Mouse (Mus musculus) cerebellum, postnatal 14 days (tissue): ENCODE results near the gene Bcar3.

Experiments
- DNase-seq, 2 experiments: peaks; one replicate each; pipeline ENCODE4 v3.0.0; 2021; ENCODE audit warnings: mixed read lengths in 2 of 2

Bcar3 gene

DNA sequence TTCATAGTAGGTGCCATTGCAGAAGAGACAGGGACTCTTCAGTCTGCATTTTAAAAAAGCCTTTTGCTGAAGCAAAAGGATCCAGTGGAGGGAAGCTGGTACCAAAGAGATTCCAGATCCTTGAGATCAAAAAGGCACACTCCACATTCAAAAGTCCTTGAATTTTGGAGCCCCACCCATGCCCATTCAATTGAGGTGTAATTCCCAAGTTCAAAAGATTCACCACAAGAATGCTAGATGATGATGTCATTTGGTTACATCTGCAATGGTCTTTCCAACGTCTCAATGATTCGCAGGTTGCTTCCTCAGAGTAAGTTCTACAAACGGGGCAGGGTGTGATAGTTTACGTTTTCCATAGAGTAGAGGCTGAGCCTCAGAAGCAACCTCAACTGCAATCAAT, 192.3 kb downstream of the Bcar3 start:
- no peak for DNase-seq

DNA sequence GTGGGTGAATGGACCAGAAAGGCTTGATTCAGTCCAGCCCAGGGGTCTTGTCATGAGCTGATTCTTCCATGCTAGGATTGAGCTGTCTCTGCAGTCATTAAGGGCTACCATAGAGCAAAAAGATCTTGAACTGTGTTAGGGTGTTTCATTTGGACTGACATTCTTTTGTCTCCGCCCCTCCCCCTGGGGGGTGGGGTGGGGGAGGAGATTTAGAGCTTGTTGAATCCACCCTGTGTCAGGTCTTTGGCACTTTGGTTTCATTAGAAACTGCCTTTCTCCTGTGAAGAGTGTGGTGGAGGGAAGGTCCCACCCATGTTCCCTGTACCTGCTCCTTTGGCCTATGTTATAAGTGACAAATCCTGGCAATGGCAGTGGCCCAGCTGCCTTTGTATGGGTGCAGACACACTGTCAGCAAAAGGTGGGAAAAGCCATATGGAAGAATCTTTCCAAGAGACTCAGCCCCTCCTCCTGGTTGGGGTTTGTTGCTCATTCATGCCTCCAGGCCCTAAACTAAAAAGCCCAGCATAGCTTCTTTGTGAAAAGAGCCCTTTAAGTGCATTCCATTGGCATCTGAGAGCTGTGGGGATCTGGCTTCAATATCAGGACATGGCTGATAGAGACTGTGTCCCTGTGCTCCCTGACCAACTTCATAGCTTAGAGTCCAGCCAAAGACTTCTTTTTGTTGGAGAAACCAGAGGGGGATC, 194.3 kb downstream of the Bcar3 start:
- no peak for DNase-seq

DNA sequence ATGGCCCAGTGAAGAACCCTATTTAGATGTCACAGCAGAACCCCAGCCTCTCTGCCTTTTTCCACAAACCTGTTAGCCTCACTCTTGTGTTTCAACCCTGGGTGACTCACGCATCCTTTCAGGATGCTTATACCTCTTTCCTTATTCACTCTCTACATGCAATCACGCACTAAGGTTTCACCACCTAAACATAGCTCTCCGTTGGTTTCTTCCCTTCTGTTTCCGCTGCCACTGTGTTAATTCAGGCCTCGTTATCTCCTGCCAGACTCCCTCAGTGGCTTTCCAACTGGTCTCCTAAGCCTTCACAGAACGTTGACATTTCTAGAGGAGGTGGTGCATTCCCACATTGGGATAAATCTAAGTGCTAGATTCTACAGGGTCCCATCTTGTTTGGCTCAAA, 196.6 kb downstream of the Bcar3 start:
- no peak for DNase-seq

DNA sequence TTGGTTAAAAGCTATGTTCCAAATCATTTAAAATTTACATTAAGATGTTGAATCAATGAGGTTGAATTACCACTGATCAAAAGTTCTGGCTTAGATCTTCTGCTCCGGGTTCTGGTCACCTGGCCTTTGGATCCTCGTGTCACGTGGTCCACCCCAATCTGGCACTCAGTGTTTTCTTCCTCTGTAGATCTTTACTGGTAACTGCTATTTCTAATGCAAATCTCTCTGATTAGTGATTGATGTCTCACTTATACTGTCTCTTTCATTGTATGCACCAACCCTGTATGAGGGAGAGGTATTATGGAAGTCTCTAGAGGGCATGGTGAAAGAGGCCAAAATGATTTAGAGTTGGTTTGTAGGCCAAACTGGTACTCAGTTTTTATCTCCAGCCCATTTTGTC, 198.1 kb downstream of the Bcar3 start:
- no peak for DNase-seq

GRCm38 (mm10) chr3:122492872-122493615, 199.1 kb downstream of the Bcar3 start:
- DNase-seq: no peak

DNA sequence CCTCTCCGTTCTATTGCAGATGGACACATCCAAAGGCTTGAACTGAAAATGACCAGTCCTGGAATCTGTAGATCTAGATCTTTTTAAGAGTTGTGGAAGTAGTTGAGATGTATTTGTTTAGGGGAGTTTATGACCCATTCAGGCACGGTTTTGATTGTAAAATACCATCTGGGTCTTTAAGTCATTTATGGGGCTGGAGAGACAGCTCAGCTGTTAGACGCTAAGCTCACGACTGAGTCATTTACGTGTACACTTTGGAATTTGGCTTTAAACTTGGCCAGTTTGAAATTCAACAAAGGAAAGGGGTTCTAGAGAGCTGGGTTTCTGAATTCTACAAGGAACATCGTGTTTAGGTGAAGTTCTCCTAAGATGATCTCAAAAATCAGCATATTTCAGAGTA, 200.8 kb downstream of the Bcar3 start:
- DNase-seq: no peak

GRCm38 (mm10) chr3:122497871-122498270, 203.9 kb downstream of the Bcar3 start:
- DNase-seq: no peak

DNA sequence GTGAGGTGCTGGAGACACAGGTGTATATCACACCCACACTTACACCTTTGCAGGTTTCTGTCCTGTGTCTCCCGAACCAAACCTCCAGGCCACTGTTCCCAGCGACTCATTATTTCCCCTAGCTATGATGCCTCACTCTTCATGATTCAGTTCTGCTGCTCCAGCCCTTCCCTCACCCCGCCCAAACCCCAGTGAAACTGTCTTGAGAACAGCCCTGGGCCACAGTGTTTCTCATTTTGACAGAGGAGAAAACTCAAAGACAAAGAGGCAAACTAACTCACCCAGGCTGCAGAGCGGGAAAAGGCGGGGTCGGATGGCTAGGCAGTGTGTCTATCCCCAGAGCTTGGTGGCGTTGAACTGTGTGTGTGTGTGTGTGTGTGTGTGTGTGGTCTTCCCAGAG, 204.6 kb downstream of the Bcar3 start:
- DNase-seq: no peak

DNA sequence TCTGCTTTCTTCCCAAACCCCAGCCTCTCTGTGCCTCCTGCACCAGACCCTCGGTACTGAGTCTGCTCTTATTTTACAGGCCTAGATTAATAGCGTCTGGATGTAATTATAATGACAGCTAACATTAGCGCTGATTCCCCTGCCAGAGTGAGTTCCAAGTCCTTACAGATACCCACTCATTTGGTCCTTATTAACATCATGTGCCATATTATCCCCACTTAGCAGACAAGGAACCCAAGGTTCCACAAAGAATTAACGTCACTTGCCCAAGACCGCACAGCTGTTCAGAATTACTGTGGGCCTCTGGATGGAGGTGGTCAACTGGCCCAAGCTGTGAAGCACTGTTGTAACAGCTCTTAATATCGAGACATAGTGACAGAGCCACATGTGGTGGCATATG, 205.7 kb downstream of the Bcar3 start:
- DNase-seq: no peak

GRCm38 (mm10) chr3:122500929-122501328, 207.0 kb downstream of the Bcar3 start:
- DNase-seq: no peak

DNA sequence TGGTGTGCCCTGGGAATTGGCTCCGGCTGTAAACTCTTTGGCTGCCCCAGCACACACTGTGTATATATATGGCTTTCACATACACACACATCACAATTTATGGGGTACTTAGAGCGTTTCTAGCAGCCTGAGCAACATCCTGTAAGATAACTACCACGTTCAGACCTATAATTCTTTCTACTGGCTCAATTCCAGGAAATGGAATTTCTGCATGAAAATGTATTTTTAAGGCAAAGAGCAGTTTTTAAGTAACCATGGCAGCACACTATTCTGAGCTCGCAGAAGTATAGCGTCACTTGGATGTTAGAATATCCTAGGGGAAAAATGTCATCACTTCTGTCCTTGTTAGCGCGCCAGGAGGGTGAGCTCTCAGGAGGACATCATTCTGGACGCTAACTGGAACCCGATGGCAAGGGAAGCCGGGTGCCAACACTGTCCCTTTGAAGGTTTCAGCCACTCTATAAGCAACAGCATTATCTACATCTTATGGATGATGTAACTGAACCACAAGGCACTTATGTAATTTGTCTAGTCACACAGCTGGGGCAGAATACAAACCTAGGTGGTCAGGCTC, 212.5 kb downstream of the Bcar3 start:
- DNase-seq: no peak

GRCm38 (mm10) chr3:122507826-122508225, 213.9 kb downstream of the Bcar3 start:
- DNase-seq: no peak

- peak; percentile 70 to 82 for DNase-seq
Observed at GRCm38 (mm10) chr3:122509084-122509483, 215.1 kb downstream of the Bcar3 start.

DNA sequence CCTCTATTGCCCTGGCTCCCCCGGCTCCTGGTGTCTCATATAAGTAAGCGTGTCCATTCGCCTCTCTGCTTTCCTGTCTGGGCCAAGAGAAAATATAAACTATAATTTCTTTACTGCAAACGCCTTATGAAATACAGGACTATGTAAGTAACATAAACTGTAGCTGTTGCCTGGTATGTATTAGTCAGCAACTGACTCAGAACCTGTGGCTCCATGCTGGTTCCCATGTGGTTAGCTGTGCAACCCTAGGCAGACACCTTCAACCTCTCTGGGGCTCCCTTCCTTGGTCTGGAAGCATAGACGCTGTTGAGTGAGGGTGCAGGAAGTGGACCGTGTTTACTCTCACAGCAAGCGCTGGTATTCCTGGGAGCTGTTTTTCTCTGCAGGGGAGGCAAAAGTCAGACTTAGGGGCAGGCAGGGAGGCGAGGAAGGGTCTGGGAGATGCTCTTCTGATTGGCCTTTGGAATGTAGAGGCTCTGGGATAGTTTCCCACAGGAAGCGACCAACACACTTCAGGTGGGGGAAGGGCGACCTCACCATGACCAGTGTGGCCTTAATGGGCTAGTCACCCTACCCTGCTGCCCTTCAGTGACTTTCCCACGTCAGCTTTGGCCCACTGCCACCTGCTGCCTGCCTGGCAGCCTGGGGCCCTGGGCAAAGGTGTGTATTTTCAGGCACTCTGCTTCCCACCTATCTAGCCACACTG, 215.8 kb downstream of the Bcar3 start:
- DNase-seq: peak in 1 of 2 experiments; percentile 31

DNA sequence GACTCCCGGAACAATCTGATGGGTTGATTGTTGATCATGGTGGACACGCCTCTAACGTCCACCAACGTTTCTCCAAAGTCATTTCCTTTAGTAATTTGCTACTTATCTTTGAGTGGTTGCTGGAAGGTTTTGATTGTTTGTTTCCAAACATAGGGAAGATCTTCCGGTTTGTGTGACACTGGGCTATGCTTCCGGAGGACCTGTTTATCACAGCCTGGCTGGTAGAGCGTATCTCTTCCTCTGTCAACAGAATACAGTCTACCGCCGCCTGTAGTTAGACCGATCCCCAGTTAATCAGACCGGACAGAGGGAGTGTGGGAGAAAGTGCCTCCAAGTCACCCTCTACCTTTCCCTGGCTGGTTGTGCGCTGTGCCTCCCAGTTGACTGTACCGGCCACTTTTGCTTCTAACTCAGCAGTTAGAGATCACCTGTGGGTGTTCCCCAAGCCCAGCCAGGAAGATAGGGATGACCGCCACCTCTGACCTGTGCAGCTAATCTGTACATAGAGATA, 216.4 kb downstream of the Bcar3 start:
- DNase-seq: no peak

DNA sequence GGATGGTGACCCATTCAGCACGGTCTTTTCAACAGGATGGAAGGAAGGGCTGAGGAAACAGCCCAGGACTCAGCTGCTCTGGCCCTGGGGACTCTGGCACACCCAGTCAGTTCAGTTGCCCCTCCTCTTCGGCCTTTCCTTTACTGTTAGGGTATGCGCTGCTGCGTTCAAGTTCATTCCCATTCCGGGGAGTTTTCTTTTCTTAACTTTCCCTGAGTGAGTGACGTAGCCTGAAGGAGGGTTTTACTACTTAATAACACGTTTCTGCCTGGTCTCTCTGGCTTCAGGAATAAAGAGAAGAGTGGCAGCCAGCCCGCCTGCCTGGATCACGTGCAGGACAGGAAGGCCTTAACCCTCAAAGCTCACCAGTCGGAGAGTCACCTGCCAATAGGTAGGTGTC, 217.0 kb downstream of the Bcar3 start:
- DNase-seq: no peak

DNA sequence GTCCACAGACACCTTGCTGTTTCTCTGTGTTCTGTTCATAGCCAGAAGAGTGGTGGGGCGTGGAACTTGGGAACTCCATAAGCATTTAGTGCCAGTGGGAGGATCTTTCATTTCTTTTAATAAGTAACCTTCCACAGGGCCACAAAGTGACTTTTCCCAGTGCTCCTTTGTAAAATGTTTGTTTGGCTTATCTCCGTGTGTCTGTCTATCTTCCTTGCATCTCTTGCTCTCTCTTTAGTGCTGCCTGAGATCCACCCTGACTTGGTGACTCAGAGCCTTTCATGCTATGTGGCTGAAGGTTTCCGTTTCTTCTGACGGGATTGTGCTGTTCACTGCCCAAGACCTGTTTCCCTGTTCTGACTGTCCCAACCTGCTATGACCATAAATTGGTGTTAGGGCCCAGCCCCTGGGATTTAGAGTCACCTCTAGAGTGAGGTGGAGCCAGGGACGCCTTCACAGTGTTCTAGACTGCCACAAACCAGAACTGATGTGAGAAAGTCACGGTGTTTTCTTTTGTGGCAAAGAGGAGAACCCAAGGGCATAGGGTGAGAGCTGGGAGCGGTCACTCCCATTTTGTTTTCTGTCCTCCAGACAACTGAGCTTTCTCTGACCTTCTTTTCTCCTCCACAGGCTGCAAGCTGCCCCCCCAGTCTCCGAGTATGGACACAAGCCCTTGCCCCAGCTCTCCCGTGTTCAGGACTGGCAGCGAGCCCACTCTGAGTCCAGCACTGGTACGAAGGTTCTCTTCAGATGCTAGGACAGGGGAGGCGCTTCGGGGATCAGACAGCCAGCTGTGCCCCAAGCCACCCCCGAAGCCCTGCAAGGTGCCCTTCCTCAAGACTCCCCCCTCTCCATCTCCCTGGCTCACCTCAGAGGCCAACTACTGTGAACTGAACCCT, 218.0 kb downstream of the Bcar3 start:
- peak in 1 of 2 experiments; percentile 20 for DNase-seq

DNA sequence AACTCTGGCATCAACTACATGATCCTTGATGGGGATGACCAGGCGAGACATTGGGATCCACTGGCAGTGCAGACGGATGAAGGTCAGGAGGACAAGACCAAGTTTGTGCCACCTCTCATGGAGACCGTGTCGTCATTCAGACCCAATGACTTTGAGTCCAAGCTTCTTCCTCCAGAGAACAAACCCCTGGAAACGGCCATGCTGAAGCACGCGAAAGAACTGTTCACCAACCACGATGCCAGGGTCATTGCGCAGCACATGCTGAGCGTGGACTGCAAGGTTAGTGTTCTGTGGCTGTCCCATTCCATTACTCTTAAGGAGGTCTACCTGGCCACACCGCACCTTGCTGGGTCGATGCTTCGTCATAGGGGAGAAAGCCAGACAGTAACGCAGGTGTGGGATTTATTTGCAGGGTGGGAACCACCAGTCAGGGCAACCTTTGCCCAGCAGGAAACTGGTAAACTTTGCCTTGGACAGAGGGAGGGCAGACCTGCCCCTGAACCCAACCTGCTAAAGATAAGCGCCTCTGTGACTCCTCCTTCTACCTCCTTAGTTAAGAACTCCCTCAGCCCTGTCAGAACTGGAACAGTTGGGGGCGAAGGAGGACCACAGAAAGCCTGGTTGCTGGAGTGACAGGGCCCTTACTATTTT, 218.9 kb downstream of the Bcar3 start:
- DNase-seq: no peak

DNA sequence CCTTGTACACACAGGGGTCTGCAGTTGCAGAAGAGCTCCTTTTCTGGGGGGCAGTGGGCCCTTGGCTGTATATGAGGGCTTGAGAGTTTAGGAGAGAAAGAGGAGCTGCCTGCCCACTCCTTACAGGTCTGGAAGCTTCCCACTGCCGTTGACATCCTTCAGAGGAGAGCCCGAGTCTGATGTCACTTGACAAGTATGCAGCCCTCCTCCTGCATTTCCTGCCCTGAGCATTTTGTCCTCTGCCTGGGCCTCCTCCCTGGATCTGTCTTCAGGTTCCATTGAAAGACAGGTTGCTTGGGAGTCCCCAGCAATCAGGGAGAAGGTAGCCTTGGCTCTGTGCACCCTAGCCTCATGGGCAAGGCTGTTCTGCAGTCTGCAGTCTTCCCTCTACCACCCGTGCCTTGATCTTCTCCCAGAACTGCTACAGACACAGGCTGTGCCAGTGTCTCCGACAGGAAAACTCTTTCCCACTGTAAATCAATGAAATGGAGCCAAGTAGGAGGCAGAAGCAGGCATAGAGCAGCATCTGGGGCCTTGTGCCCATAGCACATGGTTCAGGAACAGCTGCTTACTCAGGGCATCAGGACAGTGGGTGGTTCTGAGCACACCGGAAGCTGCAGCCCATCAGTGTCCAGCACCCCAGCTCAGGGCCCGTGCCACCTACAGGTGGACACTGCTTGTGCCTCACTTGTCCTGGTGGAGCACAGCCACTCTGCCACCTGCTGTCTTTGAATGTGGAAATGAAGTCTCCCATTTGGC, 221.8 kb downstream of the Bcar3 start:
- peak in 1 of 2 experiments; percentile 14 for DNase-seq

DNA sequence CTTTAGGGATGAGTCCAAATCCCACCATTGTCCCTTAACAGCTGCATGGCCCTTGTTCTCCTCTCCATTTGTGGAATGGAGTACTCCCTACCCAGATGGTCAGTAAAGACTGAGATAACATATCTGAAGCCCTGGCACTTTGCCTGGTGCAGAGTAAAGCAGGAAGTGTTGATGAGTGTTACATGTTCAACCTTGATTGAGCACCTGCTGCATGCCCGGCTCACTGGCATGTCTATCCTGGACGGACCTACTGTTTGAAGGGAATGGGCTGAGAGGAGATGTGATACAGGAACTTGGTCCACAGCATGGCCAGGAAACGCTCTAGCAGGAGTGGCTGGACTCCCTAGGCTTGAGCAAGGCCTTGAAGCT, 222.4 kb downstream of the Bcar3 start:
- peak; percentile 21 to 28 for DNase-seq

GRCm38 (mm10) chr3:122517726-122518125, 223.8 kb downstream of the Bcar3 start:
- DNase-seq: peak; percentile 71 to 79
